8 mouse cellular contexts compared by ENCODE assay signal in genomic region chr1:74069085-74069835, GRCm38 (mm10). TPM values are rescaled to one million over a fixed set of nuclear protein-coding genes. Genes with fewer than 3 reads are reported as not detected.
DNase-seq lines count a peak whose midpoint lies in the region; ATAC-seq and TF ChIP-seq lines count a peak whose summit lies in the region.

No protein-coding gene starts in this region.

- no peak overlapping the region for H3K27ac ChIP-seq in forebrain, postnatal 0 days (ENCODE audit: low read depth, low read length)
- no peak overlapping the region for H3K27ac ChIP-seq in intestine, embryonic 15.5 days
- peak overlapping the region; percentile 4; the same call in 1 of the 2 replicates for H3K27ac ChIP-seq in stomach, embryonic 16.5 days (ENCODE audit: low read length)

- no peaks in the 10 kb centered on the region for H3K36me3 ChIP-seq in forebrain, postnatal 0 days (ENCODE audit: insufficient read depth)
- H3K36me3 ChIP-seq in intestine, embryonic 15.5 days = no peaks in the 10 kb centered on the region
- no peaks in the 10 kb centered on the region for H3K36me3 ChIP-seq in stomach, embryonic 16.5 days (ENCODE audit: control insufficient read depth, insufficient read depth, low read length)

- H3K4me1 ChIP-seq in forebrain, postnatal 0 days (ENCODE audit: insufficient read depth) = peaks cover 9% of the 10 kb centered on the region
- H3K4me1 ChIP-seq in intestine, embryonic 15.5 days (replicated peaks) = peaks cover 9% of the 10 kb centered on the region; the same call in 1 of the 2 replicates
- peaks cover 25% of the 10 kb centered on the region for H3K4me1 ChIP-seq in lung, adult 2 months (ENCODE audit: control insufficient read depth, insufficient read depth, low read length)
- H3K4me1 ChIP-seq in stomach, embryonic 16.5 days (ENCODE audit: control insufficient read depth, insufficient read depth, low read length) = peaks cover 22% of the 10 kb centered on the region

- no peaks in the 10 kb centered on the region for H3K9me3 ChIP-seq in forebrain, postnatal 0 days (ENCODE audit: low read length)
- H3K9me3 ChIP-seq in intestine, embryonic 15.5 days = no peaks in the 10 kb centered on the region
- H3K9me3 ChIP-seq in stomach, embryonic 16.5 days (replicated peaks; ENCODE audit: control insufficient read depth, low read length) = no peaks in the 10 kb centered on the region

- H3K9ac ChIP-seq in forebrain, postnatal 0 days = no peak overlapping the region
- H3K9ac ChIP-seq in intestine, embryonic 15.5 days = no peak overlapping the region
- peak overlapping the region; percentile 80; the same call in 1 of the 2 replicates for H3K9ac ChIP-seq in stomach, embryonic 16.5 days (ENCODE audit: low read length)

- H3K4me2 ChIP-seq in forebrain, postnatal 0 days (ENCODE audit: low read depth) = peak overlapping the region; percentile 52
- H3K4me2 ChIP-seq in intestine, embryonic 15.5 days (replicated peaks) = peak overlapping the region; percentile 76
- H3K4me2 ChIP-seq in stomach, embryonic 16.5 days (ENCODE audit: low read depth, low read length) = peak overlapping the region; percentile 93

- no peak for TF ChIP-seq CTCF in forebrain, postnatal 0 days (IDR thresholded peaks at IDR 0.05; ENCODE audit: low read depth)
- TF ChIP-seq CTCF in lung, adult 2 months (IDR thresholded peaks at IDR 0.05; ENCODE audit: insufficient read depth, low read length) = no peak

- peak; percentile 24 for DNase-seq in retina, embryonic 14.5 days (ENCODE audit: low spot score)
- no peak for DNase-seq in retina, postnatal 1 day
- no peak for DNase-seq in forebrain, postnatal 0 days
- peak; percentile 56 for DNase-seq in lung, adult 2 months
- DNase-seq in spleen, postnatal 10 days (ENCODE audit: low spot score in 2 of 2) = no peak
- DNase-seq in ovary, postnatal 10 days (ENCODE audit: low spot score) = no peak

- H3K4me3 ChIP-seq in forebrain, postnatal 0 days (ENCODE audit: low read depth, low read length) = no peak overlapping the region
- H3K4me3 ChIP-seq in intestine, embryonic 15.5 days (replicated peaks) = no peak overlapping the region
- H3K4me3 ChIP-seq in lung, adult 2 months (replicated peaks; ENCODE audit: extremely low read depth, low read depth, low read length) = peak overlapping the region; percentile 59
- H3K4me3 ChIP-seq in stomach, embryonic 16.5 days (replicated peaks; ENCODE audit: low read length) = peak overlapping the region; percentile 56

- ATAC-seq in forebrain, postnatal 0 days = no peak
- peak; percentile 30 for ATAC-seq in intestine, embryonic 15.5 days
- ATAC-seq in stomach, embryonic 16.5 days (ENCODE audit: insufficient read depth, low FRiP score) = 0 out of 2 replicates have a peak, but pooled peaks have one; percentile 1

- WGBS in forebrain, postnatal 0 days = 45% methylated on average over 9 of the region's 9 CpGs
- WGBS in intestine, embryonic 15.5 days = 46% methylated on average over 9 of the region's 9 CpGs
- 42% methylated on average over 9 of the region's 9 CpGs for WGBS in lung, adult 2 months
- 50% methylated on average over 9 of the region's 9 CpGs for WGBS in stomach, embryonic 16.5 days

- TF ChIP-seq POLR2A in lung, adult 2 months (IDR thresholded peaks at IDR 0.05; ENCODE audit: borderline replicate concordance, extremely low read depth, low read depth, low read length) = no peak

- no peaks in the 10 kb centered on the region for H3K27me3 ChIP-seq in forebrain, postnatal 0 days (ENCODE audit: insufficient read depth, low read length)
- H3K27me3 ChIP-seq in intestine, embryonic 15.5 days (replicated peaks) = no peaks in the 10 kb centered on the region
- no peaks in the 10 kb centered on the region for H3K27me3 ChIP-seq in stomach, embryonic 16.5 days (ENCODE audit: control insufficient read depth, insufficient read depth, low read length)

RNA-seq across cellular contexts. Expression of gene Tns1, which starts 55.0 kb away (rescaled TPM):
- total RNA-seq in forebrain, postnatal 0 days (2014; rRNA removed) = 10.2 and 21.8 TPM in 2 replicates
- polyA plus RNA-seq in forebrain, postnatal 0 days (2015; fragmentation: Nextera tagmentation; extraction: Ambion mirVana) = 6.0 and 7.0 TPM in 2 replicates
- 23.1 and 29.1 TPM in 2 replicates for polyA plus RNA-seq in intestine, embryonic 15.5 days (2015; fragmentation: Nextera tagmentation; extraction: Ambion mirVana)
- polyA plus RNA-seq in lung, adult 2 months (2012; rRNA removed) = 781 and 1,078 TPM in 2 replicates
- polyA plus RNA-seq in stomach, embryonic 16.5 days (2015; fragmentation: Nextera tagmentation; extraction: Ambion mirVana) = 42.1 and 45.0 TPM in 2 replicates

RNA-seq across cellular contexts. Expression of gene Rufy4, which starts 56.1 kb away (rescaled TPM):
- 0.15 TPM in 1 of 2 replicates, not detected in the other for total RNA-seq in forebrain, postnatal 0 days (2014; rRNA removed)
- polyA plus RNA-seq in forebrain, postnatal 0 days (2015; fragmentation: Nextera tagmentation; extraction: Ambion mirVana) = 0.08 and 0.13 TPM in 2 replicates
- 0.18 and 0.34 TPM in 2 replicates for polyA plus RNA-seq in intestine, embryonic 15.5 days (2015; fragmentation: Nextera tagmentation; extraction: Ambion mirVana)
- polyA plus RNA-seq in lung, adult 2 months (2012; rRNA removed) = 1.4 and 1.6 TPM in 2 replicates
- 0.25 and 0.44 TPM in 2 replicates for polyA plus RNA-seq in stomach, embryonic 16.5 days (2015; fragmentation: Nextera tagmentation; extraction: Ambion mirVana)

Comparison
In these comparisons a context has a peak if more than half of its experiments do, and no peak if none do; other contexts are left out.
1. DNase-seq: peak in retina, embryonic 14.5 days (single experiment) and lung, adult 2 months (single experiment); none in retina, postnatal 1 day (single experiment), forebrain, postnatal 0 days (single experiment), spleen, postnatal 10 days (0 of 2) and ovary, postnatal 10 days (single experiment).
2. H3K4me3 ChIP-seq: peak in lung, adult 2 months (single experiment) and stomach, embryonic 16.5 days (single experiment); none in forebrain, postnatal 0 days (single experiment) and intestine, embryonic 15.5 days (single experiment).
3. RNA of gene Tns1, which starts 55.0 kb away (polyA plus RNA-seq): 781 to 1,078 TPM in lung, adult 2 months; 42.1 to 45.0 TPM in stomach, embryonic 16.5 days, 23.1 to 29.1 TPM in intestine, embryonic 15.5 days and 6.0 to 7.0 TPM in forebrain, postnatal 0 days; every median in the first group is over 10 times any median in the second.
4. Peak in every context shown above with its lines, with median percentiles within 50 percentile points of each other: H3K4me2 ChIP-seq.